Mouse (Mus musculus) left cerebral cortex, postnatal 4 days (tissue): ENCODE results near the gene Acp6. TPM values are rescaled to one million over a fixed set of nuclear protein-coding genes. Genes with fewer than 3 reads are reported as not detected.

Experiments
- DNase-seq: peaks from one replicate; pipeline ENCODE4 v3.0.0-alpha.2; 2022
- intact Hi-C: fragments of 180-260 bp; cut with DNase I; formaldehyde crosslinking; loops from one replicate; pipeline ENCODE4 v1.15.1; 2025
- total RNA-seq, 2 experiments: library from RNA; stranded (reverse); gene quantifications; 2 replicates each; pipeline ENCODE4 v1.2.3; 2021

Acp6 gene
- total RNA-seq, 2 experiments from 2014 or later, result 15.3 to 18.8 TPM

- intact Hi-C loops, result loop anchor here (2.0 to 5.0 kb wide), 3 partner anchors 152 to 402 kb away; no protein-coding TSS in a partner anchor
- peak; percentile 77 for DNase-seq
Observed at GRCm38 (mm10) chr3:97185098-97185860, 26.7 kb downstream of the Acp6 start.

GRCm38 (mm10) chr3:97196571-97196970 lies 38.0 kb downstream of the Acp6 start:
- no peak for DNase-seq
- intact Hi-C loops, result no loop called here

GRCm38 (mm10) chr3:97199261-97199660 lies 40.7 kb downstream of the Acp6 start:
- DNase-seq, result no peak
- intact Hi-C loops, result no loop called here

- intact Hi-C loops, result loop anchor here (5.0 kb wide), 1 partner anchor 135 kb away; no protein-coding TSS in a partner anchor
- DNase-seq, result peak; percentile 64
Observed at GRCm38 (mm10) chr3:97201943-97202342, 43.4 kb downstream of the Acp6 start.

DNA sequence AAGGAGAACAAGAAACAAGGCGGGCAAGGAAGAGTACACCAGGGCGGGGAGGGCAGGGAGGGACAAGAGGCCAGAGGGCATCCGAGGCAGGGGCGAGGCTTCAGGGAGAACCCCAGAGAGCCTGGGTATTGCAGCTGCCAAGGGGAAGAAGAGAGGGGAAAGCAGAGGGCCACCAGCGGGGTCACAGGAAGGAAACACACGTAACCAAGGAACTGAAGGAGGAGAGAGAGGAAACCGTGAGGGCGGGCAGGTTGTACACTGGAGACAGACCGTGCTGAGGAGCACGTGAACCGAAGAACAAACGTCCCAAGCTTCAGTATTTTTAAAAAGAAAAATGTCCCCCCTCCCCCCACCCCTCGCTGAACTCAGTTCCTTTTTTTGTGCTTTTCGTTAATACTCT lies 45.3 kb downstream of the Acp6 start:
- intact Hi-C loops, result loop anchor here (5.0 kb wide), 1 partner anchor 133 kb away; no protein-coding TSS in a partner anchor
- no peak for DNase-seq

DNA sequence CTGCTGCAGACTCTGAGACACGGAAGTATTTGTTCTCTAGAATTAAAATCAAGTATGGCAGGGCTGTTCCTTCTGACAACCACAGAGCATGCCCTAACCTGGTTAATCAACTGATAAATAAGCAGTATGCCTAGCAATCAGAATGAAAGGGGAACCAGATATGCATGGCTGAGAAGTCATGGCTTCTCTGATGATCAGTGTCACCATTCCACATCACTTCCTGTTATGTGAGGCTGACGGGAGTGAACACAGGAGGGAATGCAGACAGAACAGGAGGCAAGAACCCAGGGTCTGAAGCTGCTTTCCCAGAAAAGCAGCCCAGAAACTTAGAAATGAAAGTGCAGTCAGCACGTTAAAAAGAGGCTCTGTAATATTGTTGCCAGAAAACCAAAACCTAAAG lies 47.9 kb downstream of the Acp6 start:
- DNase-seq, result no peak
- intact Hi-C loops, result no loop called here

- intact Hi-C loops, result no loop called here
- DNase-seq, result peak; percentile 71
Observed at GRCm38 (mm10) chr3:97209351-97209750, 50.8 kb downstream of the Acp6 start.

DNA sequence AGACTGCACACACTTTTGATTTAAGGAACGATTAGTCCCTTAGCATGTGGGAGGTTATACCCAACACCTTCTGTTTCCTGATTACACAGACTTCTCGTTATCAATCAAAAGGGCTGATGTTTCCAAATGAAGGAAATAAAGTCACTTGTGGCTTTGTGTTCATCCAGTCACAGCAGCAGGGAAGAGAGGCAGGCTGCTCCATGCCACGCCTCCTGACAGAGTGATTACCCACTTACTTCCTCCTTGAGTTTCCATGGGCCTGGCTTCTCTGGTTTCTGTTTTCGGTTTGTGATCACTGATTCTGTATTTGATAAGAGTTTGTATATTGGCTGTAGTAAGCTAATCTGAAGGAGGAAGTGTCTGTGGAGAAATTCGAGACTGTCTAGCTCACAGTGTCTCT lies 52.6 kb downstream of the Acp6 start:
- intact Hi-C loops, result no loop called here
- DNase-seq, result no peak

GRCm38 (mm10) chr3:97213871-97214270 lies 55.3 kb downstream of the Acp6 start:
- intact Hi-C loops, result no loop called here
- no peak for DNase-seq

DNA sequence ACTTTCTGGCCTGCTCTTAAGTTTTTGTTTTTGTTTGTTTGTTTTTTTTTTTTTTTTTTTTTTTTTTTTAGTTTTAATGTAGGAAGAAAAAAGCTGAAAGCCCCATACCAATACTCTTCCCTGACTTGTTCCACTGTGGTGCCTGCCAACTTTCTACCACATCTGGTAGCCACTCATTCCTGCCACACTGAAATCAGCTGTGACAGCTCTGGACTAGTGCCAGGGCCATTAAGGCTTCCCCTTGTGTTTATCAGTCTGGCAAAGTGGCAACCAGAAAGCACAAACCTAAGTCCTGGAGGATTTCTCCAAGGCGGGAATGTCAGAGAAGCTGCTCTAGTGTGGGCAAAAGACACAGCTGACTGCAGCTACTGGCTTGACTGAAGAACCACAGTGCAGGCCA lies 55.9 kb downstream of the Acp6 start:
- intact Hi-C loops, result no loop called here

GRCm38 (mm10) chr3:97215526-97215925 lies 56.9 kb downstream of the Acp6 start:
- DNase-seq, result no peak
- intact Hi-C loops, result no loop called here

More for the DNA sequence above, 55.9 kb downstream of the Acp6 start:
- DNase-seq, result peak; percentile 40

GRCm38 (mm10) chr3:97223261-97223660 lies 64.7 kb downstream of the Acp6 start:
- intact Hi-C loops, result loop anchor here (10.0 kb wide), 1 partner anchor 112 kb away; no protein-coding TSS in a partner anchor
- no peak for DNase-seq

GRCm38 (mm10) chr3:97225231-97225630 lies 66.7 kb downstream of the Acp6 start:
- intact Hi-C loops, result loop anchor here (10.0 kb wide), 1 partner anchor 110 kb away; no protein-coding TSS in a partner anchor
- no peak for DNase-seq

- no peak for DNase-seq
- intact Hi-C loops, result loop anchor here (2.0 to 10.0 kb wide), 2 partner anchors 70 to 108 kb away; partner anchors contain the start of gene Bcl9
Observed at GRCm38 (mm10) chr3:97226719-97227118, 68.1 kb downstream of the Acp6 start.

Other genes starting within 250 kb of the Acp6 start
- gene Gja8, start 232.8 kb upstream of the Acp6 start, total RNA-seq, result not detected
- gene Bcl9, start 139.1 kb downstream of the Acp6 start, total RNA-seq, result 100 to 1,000 TPM; 106 to 107 TPM